Comparison of ENCODE assay signal across 24 mouse cellular contexts in the genomic region with DNA sequence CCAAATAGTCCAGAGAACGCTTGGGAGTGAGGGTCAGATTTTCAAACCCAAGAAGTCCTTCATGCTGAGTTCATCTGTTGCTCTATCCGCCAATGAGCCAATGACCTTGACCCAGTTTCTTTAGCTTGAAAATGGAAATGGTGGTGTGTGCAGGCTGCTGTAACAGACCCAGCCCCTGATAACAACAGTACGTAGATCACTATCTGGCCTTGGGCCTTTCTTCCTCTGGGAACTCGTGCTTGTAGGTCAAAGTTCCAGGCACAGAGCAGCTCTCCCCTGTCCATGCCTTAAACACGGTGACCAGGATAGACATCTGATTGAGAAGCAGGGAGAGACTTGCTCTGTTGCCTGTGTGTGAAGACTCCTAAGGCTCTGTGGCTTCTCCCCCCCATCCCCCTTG.
"Had no signal": no experiment of that assay in that cellular context is flagged by ENCODE, and none has a peak within 500 bp of the region (broad histone marks: within the 10 kb centered on the region; RNA-seq: fewer than 3 reads in every experiment).

No protein-coding gene starts in this region.

- DNase-seq: gastrocnemius, postnatal 10 days; gastrocnemius, postnatal 36 days; heart, adult 2 months; heart, postnatal 14 days; heart, postnatal 36 days; kidney, adult 11 months; kidney, adult 2 months; kidney, adult 9 months; kidney, postnatal 14 days; kidney, postnatal 36 days; layer of hippocampus, adult 9-11 months; layer of hippocampus, postnatal 36 days; left cerebral cortex, postnatal 4 days had no signal

- H3K27ac ChIP-seq: heart, adult 2 months; heart, embryonic 13.5 days; heart, embryonic 15.5 days; hindbrain, embryonic 13.5 days; hindbrain, embryonic 15.5 days; hindbrain, postnatal 0 days; kidney, embryonic 15.5 days; kidney, postnatal 0 days; limb, embryonic 13.5 days; limb, embryonic 15.5 days; liver, embryonic 12.5 days; liver, embryonic 14.5 days had no signal

- H3K4me3 ChIP-seq: heart, adult 2 months; heart, embryonic 13.5 days; heart, embryonic 15.5 days; hindbrain, embryonic 13.5 days; hindbrain, embryonic 15.5 days; kidney, embryonic 15.5 days; limb, embryonic 13.5 days; limb, embryonic 15.5 days; liver, embryonic 12.5 days had no signal
